Mouse (Mus musculus): ENCODE data around the gene Ube2o. TPM values are rescaled to one million over a fixed set of nuclear protein-coding genes. Genes with fewer than 3 reads are reported as not detected.

The Ube2o gene
- total and polyA plus RNA-seq, 2 experiments from 2014 or later = 35.7 to 109 TPM

DNA sequence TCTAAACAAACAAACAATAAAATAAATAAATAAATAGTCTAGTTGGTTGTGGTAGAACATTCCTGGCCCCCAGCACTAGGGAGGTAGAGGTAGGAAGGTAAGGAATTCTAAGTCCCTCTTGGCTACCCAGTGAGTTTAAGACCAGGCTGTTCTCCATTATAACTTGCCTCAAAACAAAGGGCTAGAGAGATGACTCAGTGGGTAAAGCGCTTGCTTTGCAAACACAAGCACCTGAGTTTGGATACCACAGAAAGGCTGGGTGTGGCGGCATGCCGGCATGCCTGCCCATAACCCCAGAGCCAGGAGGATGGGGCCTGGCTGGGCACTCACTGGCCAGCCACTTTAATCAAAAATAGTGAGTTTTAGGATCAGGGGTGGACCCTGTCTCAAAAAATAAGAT lies 59.2 kb downstream of the Ube2o start:
- Histone ChIP-seq H3K4me3 (ENCODE audit: low read depth, low read length) (no peak overlapping the region), H3K9me3 (ENCODE audit: low read length) (no peaks in the 10 kb centered on the region), H3K27ac (ENCODE audit: low read depth, low read length) (no peak overlapping the region), H3K9ac (replicated peaks; ENCODE audit: low read length, poor library complexity, severe bottlenecking) (no peak overlapping the region), H3K36me3 (ENCODE audit: insufficient read depth, low read length) (no peaks in the 10 kb centered on the region), H3K27me3 (ENCODE audit: insufficient read depth, low read length) (no peaks in the 10 kb centered on the region), H3K4me2 (ENCODE audit: low read depth, low read length, poor library complexity, severe bottlenecking) (no peak overlapping the region), H3K4me1 (ENCODE audit: insufficient read depth, low read length) (no peaks in the 10 kb centered on the region)
- 89% methylated on average over 3 of the region's 3 CpGs for WGBS
- TF ChIP-seq CTCF (IDR thresholded peaks at IDR 0.05) = no peak
- no peak for ATAC-seq (ENCODE audit: low FRiP score)
- DNase-seq (ENCODE audit: low spot score) = no peak

DNA sequence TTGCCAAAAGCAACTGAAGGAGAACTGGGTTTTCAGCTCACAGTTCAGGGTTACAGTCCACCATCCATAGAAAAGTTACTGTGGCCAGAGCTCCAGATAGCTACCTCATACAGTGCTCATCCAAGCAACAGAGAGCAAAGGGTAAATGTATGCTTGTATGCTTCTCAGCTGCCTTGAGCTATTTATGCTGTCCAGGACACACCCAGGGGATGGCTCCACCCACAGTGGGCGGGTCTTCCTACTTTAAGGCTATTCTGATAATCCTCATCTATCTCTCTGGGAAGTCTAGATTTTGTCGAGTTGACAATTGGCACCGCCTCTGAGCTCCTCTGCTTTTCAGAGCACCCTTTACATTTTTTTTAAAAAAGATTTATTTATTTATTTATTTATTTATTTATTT lies 60.1 kb downstream of the Ube2o start:
- ATAC-seq (ENCODE audit: low FRiP score) (no peak), DNase-seq (ENCODE audit: low spot score) (no peak)
- TF ChIP-seq CTCF (IDR thresholded peaks at IDR 0.05) = no peak
- Histone ChIP-seq H3K4me2 (ENCODE audit: low read depth, low read length, poor library complexity, severe bottlenecking) (no peak overlapping the region), H3K27me3 (ENCODE audit: insufficient read depth, low read length) (no peaks in the 10 kb centered on the region), H3K27ac (ENCODE audit: low read depth, low read length) (no peak overlapping the region), H3K4me3 (ENCODE audit: low read depth, low read length) (no peak overlapping the region), H3K9ac (replicated peaks; ENCODE audit: low read length, poor library complexity, severe bottlenecking) (no peak overlapping the region), H3K36me3 (ENCODE audit: insufficient read depth, low read length) (no peaks in the 10 kb centered on the region), H3K4me1 (ENCODE audit: insufficient read depth, low read length) (no peaks in the 10 kb centered on the region), H3K9me3 (ENCODE audit: low read length) (no peaks in the 10 kb centered on the region)
- 57% methylated on average over 3 of the region's 3 CpGs for WGBS

DNA sequence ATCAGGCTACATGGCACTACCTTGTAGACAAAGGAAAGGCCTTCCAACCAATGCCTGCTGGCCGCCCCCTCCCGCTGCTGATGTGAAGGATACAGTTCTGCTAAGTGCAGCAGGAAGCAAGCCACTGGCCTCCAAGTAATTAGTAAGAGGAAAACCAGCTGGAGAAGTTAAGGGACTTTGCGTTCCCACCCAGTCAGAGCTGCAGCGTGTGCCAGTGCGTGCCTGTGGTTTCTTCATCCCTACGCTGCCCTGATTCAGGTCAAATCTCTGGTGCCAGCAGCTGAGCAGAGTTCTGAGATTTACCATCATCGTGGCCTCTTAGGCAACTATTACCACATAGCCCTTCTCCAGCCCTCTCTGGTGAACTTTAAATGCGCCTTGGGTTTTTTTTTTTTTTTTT lies 62.8 kb downstream of the Ube2o start:
- Histone ChIP-seq H3K27me3 (ENCODE audit: insufficient read depth, low read length) (no peaks in the 10 kb centered on the region), H3K9me3 (ENCODE audit: low read length) (no peaks in the 10 kb centered on the region), H3K4me1 (ENCODE audit: insufficient read depth, low read length) (peaks cover 6% of the 10 kb centered on the region; the same call in 1 of the 2 replicates), H3K4me2 (ENCODE audit: low read depth, low read length, poor library complexity, severe bottlenecking) (no peak overlapping the region), H3K36me3 (ENCODE audit: insufficient read depth, low read length) (no peaks in the 10 kb centered on the region), H3K27ac (ENCODE audit: low read depth, low read length) (no peak overlapping the region), H3K4me3 (ENCODE audit: low read depth, low read length) (no peak overlapping the region), H3K9ac (replicated peaks; ENCODE audit: low read length, poor library complexity, severe bottlenecking) (no peak overlapping the region)
- DNase-seq (ENCODE audit: low spot score) (no peak), ATAC-seq (ENCODE audit: low FRiP score) (no peak)
- WGBS = 80% methylated on average over 8 of the region's 8 CpGs
- TF ChIP-seq CTCF (IDR thresholded peaks at IDR 0.05) = no peak

DNA sequence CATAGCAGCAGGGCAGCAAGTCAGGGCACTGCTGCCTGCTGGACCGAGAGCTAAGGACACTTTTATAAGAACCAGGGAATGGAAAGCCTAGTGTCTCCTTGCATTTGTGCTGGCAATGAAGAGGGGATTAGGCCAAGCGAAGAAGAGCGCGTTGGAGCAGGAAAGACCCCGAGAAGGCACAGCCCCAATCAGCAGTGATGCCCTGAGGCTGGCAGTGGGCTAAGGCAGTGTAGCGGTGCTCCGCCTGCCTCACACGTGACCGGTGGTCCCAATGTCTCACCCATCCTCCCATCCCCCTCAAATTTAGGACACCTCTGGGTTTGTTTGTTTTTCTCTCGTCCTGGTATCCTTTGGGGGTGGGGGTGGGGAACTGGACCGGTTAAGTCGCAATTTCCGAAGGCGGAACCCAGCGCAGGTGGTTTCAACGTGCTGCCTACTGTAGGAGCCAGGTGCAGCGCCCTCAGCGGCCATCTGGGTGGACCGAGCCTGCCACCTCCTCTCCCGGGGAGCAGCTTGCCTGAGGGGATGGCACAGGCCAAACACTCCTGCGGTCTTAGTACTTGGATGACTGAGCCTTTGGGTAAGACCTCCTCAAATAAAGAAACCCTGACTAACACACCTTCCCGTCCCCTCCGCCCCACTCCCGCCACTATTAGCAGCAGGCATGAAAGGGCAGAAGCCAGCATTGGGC lies 65.8 kb downstream of the Ube2o start:
- H3K27me3 ChIP-seq (ENCODE audit: insufficient read depth, low read length) = no peaks in the 10 kb centered on the region
- peaks cover 6% of the 10 kb centered on the region; the same call in 1 of the 2 replicates for H3K4me1 ChIP-seq (ENCODE audit: insufficient read depth, low read length)
- 13% methylated on average over 24 of the region's 24 CpGs for WGBS
- no peaks in the 10 kb centered on the region for H3K36me3 ChIP-seq (ENCODE audit: insufficient read depth, low read length)
- DNase-seq (ENCODE audit: low spot score) (no peak), ATAC-seq (ENCODE audit: low FRiP score) (no peak)
- no peak overlapping the region for H3K4me3 ChIP-seq (ENCODE audit: low read depth, low read length)
- H3K9me3 ChIP-seq (ENCODE audit: low read length) = no peaks in the 10 kb centered on the region
- no peak overlapping the region for H3K27ac ChIP-seq (ENCODE audit: low read depth, low read length)
- peak overlapping the region; percentile 18 for H3K4me2 ChIP-seq (ENCODE audit: low read depth, low read length, poor library complexity, severe bottlenecking)
- TF ChIP-seq CTCF (IDR thresholded peaks at IDR 0.05) = 0 out of 2 replicates have a peak, but pooled peaks have one; percentile 28
- H3K9ac ChIP-seq (replicated peaks; ENCODE audit: low read length, poor library complexity, severe bottlenecking) = no peak overlapping the region

DNA sequence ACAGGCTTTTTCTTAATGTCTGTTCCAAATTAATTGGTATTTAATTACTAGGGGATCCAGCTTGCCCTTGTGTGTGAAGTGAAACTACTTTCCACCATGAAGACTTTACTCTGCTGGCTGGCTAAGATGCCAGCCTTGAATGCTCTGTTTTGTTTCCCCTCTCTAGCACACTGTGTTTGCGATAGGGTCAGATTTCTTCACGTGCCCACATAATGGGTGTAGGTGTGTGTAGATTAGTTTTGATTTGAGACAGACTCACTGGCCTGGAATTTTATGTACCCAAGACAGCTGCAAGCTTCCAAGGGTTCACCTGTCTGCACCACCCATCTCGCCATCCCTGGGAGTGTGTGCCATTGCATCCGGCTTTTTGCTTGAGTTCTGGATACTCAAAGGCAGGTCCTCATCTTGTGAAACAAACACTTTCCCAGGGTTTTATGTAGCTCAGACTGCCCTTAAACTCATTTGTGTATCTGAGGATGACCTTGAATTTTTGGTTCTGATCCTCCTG lies 67.7 kb downstream of the Ube2o start:
- ATAC-seq (ENCODE audit: low FRiP score) (no peak), DNase-seq (ENCODE audit: low spot score) (no peak)
- Histone ChIP-seq H3K4me3 (ENCODE audit: low read depth, low read length) (no peak overlapping the region), H3K27ac (ENCODE audit: low read depth, low read length) (no peak overlapping the region), H3K27me3 (ENCODE audit: insufficient read depth, low read length) (no peaks in the 10 kb centered on the region), H3K4me2 (ENCODE audit: low read depth, low read length, poor library complexity, severe bottlenecking) (no peak overlapping the region), H3K36me3 (ENCODE audit: insufficient read depth, low read length) (no peaks in the 10 kb centered on the region), H3K9ac (replicated peaks; ENCODE audit: low read length, poor library complexity, severe bottlenecking) (no peak overlapping the region), H3K9me3 (ENCODE audit: low read length) (no peaks in the 10 kb centered on the region), H3K4me1 (ENCODE audit: insufficient read depth, low read length) (peaks cover 6% of the 10 kb centered on the region; the same call in 1 of the 2 replicates)
- no peak for TF ChIP-seq CTCF (IDR thresholded peaks at IDR 0.05)
- WGBS = 74% methylated on average over 4 of the region's 4 CpGs

DNA sequence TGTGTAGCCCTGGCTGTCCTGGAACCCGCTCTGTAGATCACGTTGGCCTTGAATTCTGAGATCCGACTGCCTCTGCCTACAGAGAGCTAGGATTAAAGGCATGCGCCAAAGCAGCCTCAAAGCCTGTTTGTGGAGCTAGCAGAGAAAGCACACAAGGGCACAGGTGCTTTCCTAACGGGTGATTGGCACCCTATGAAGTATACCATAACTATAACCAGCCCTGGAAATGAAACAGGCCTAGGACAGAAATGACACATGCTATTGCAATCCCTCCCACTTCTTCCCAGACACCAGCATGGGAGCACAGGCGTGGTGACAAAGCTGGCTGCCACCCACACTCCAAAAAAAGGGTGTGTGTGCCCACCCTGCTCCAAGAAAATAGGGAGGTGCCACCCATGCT lies 68.3 kb downstream of the Ube2o start:
- Histone ChIP-seq H3K9me3 (ENCODE audit: low read length) (no peaks in the 10 kb centered on the region), H3K27me3 (ENCODE audit: insufficient read depth, low read length) (no peaks in the 10 kb centered on the region), H3K4me2 (ENCODE audit: low read depth, low read length, poor library complexity, severe bottlenecking) (no peak overlapping the region), H3K4me1 (ENCODE audit: insufficient read depth, low read length) (peaks cover 6% of the 10 kb centered on the region; the same call in 1 of the 2 replicates), H3K27ac (ENCODE audit: low read depth, low read length) (no peak overlapping the region), H3K9ac (replicated peaks; ENCODE audit: low read length, poor library complexity, severe bottlenecking) (no peak overlapping the region), H3K36me3 (ENCODE audit: insufficient read depth, low read length) (no peaks in the 10 kb centered on the region), H3K4me3 (ENCODE audit: low read depth, low read length) (no peak overlapping the region)
- TF ChIP-seq CTCF (IDR thresholded peaks at IDR 0.05) = no peak
- WGBS = 81% methylated on average over 6 of the region's 6 CpGs
- no peak for ATAC-seq (ENCODE audit: low FRiP score)
- DNase-seq (ENCODE audit: low spot score) = no peak

All from midbrain, postnatal 0 days (tissue).